ENCODE assay signal across 16 mouse cellular contexts in the genomic region with DNA sequence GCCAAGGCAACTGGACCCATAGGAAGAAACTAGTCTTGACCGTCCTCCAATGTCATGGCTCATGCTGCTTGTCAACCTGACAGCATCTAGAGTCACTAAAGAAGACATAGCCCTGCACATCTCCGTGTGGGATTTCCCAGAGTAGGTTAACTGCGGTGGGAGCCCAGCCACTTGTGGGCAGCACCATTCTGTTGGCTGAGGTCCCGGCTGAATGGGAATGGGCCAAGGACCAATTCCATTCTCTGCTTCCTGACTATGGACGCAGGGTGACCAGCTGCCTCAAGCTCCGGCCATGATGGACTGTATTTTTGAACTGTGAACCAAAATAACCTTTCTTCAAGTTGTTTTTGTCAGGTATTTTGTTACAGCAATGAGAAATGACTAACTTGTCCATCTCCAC.
"Had no signal": no experiment of that assay in that cellular context is flagged by ENCODE, and none has a peak within 500 bp of the region (broad histone marks: within the 10 kb centered on the region; RNA-seq: fewer than 3 reads in every experiment).

No protein-coding gene starts in this region.

- H3K27ac ChIP-seq: neural tube, embryonic 13.5 days; neural tube, embryonic 15.5 days; stomach, embryonic 15.5 days; stomach, postnatal 0 days had no signal

- DNase-seq: retina, postnatal 1 day; right cerebral cortex, adult 18-20 months; right cerebral cortex, postnatal 14 days; right cerebral cortex, postnatal 25 days; right cerebral cortex, postnatal 4 days; spleen, adult 18-20 months; thymus, adult 18-20 months; thymus, adult 2 months; thymus, postnatal 14 days; thymus, postnatal 25 days; thymus, postnatal 36 days; thymus, postnatal 4 days had no signal

- H3K4me1 ChIP-seq: stomach, embryonic 15.5 days had no signal

- H3K9me3 ChIP-seq: neural tube, embryonic 13.5 days; neural tube, embryonic 15.5 days; stomach, embryonic 15.5 days had no signal

- H3K4me2 ChIP-seq: neural tube, embryonic 13.5 days; neural tube, embryonic 15.5 days; stomach, embryonic 15.5 days had no signal

- H3K4me3 ChIP-seq: neural tube, embryonic 13.5 days; neural tube, embryonic 15.5 days; stomach, embryonic 15.5 days had no signal

- H3K36me3 ChIP-seq: neural tube, embryonic 13.5 days; neural tube, embryonic 15.5 days; stomach, embryonic 15.5 days had no signal

- H3K27me3 ChIP-seq: neural tube, embryonic 13.5 days; neural tube, embryonic 15.5 days; stomach, embryonic 15.5 days had no signal

- H3K9ac ChIP-seq: neural tube, embryonic 13.5 days; neural tube, embryonic 15.5 days; stomach, embryonic 15.5 days had no signal
